Mouse (Mus musculus) small intestine, adult 2 months (tissue): ENCODE results near the gene Tbcel. TPM values are rescaled to one million over a fixed set of nuclear protein-coding genes. Genes with fewer than 3 reads are reported as not detected.

Experiments used
- H3K27ac ChIP-seq: fragments of 200-500 bp; 2 replicates; pipeline ENCODE4 v1.5.1; 2012; ENCODE audit warnings: low read depth, low read length, control low read depth, inconsistent platforms; ENCODE audit not compliant: insufficient read depth
- H3K27me3 ChIP-seq: fragments of 200-500 bp; 2 replicates; pipeline ENCODE4 v1.6.1; 2012; ENCODE audit warnings: mild to moderate bottlenecking, moderate library complexity, low read length, inconsistent platforms; ENCODE audit not compliant: control insufficient read depth, insufficient read depth
- H3K36me3 ChIP-seq: fragments of 200-500 bp; 2 replicates; pipeline ENCODE4 v1.6.1; 2012; ENCODE audit warnings: mild to moderate bottlenecking, low read length, control low read depth, inconsistent platforms; ENCODE audit not compliant: control insufficient read depth, insufficient read depth
- H3K4me1 ChIP-seq: fragments of 200-500 bp; 2 replicates; pipeline ENCODE4 v1.6.1; 2012; ENCODE audit warnings: low read length, inconsistent platforms, mixed read lengths; ENCODE audit not compliant: control insufficient read depth, insufficient read depth, insufficient read length
- H3K4me3 ChIP-seq: fragments of 200-500 bp; 2 replicates; pipeline ENCODE4 v1.5.1; 2012; ENCODE audit warnings: low read depth, mild to moderate bottlenecking, control low read depth, inconsistent platforms, low read length, moderate library complexity
- CTCF ChIP-seq: fragments of 200-500 bp; IDR thresholded peaks from 2 replicates; pipeline ENCODE4 v1.5.1; 2012; ENCODE audit warnings: low read depth, mild to moderate bottlenecking, control low read depth, inconsistent platforms, low read length, moderate library complexity, mixed read lengths; ENCODE audit not compliant: insufficient replicate concordance, insufficient read length; ENCODE audit errors: extremely low read depth
- POLR2A ChIP-seq: fragments of 200-500 bp; IDR thresholded peaks from 2 replicates; pipeline ENCODE4 v1.6.1; 2012; ENCODE audit warnings: low read depth, mild to moderate bottlenecking, control low read depth, inconsistent platforms, low read length, moderate library complexity
- WGBS: fragments of 180-500 bp; shearing (Covaris S2); methylation state at CpG from one replicate; pipeline ENCODE4 v1.1.7; 2018; 5-methylcytosine and 5-hydroxymethylcytosine counted together
- polyA plus RNA-seq: library from polyadenylated mRNA; depleted of rRNA; stranded (reverse); fragments of >200 nt; gene quantifications from 2 replicates; pipeline ENCODE4 v1.2.3, GENCODE M21; 2012

Gene Tbcel
- polyA plus RNA-seq, 1 experiment, result 4.9 TPM

GRCm38 (mm10) chr9:42504971-42505510, 2.6 kb downstream of the Tbcel start:
- H3K4me1 ChIP-seq, result peaks cover 19% of the 10 kb centered on the region; the same call in 1 of the 2 replicates
- TF ChIP-seq POLR2A, result no peak
- TF ChIP-seq CTCF, result no peak
- no peak overlapping the region for H3K27ac ChIP-seq
- H3K27me3 ChIP-seq, result no peaks in the 10 kb centered on the region
- H3K36me3 ChIP-seq, result no peaks in the 10 kb centered on the region
- 74% methylated on average over 3 of the region's 3 CpGs for whole genome bisulfite sequencing
- H3K4me3 ChIP-seq, result no peak overlapping the region

GRCm38 (mm10) chr9:42504559-42504958, 3.0 kb downstream of the Tbcel start:
- 55% methylated on average over 11 of the region's 11 CpGs for WGBS
- Histone ChIP-seq H3K4me3 (no peak overlapping the region), H3K27ac (no peak overlapping the region), H3K36me3 (no peaks in the 10 kb centered on the region), H3K27me3 (no peaks in the 10 kb centered on the region), H3K4me1 (peaks cover 19% of the 10 kb centered on the region; the same call in 1 of the 2 replicates)
- TF ChIP-seq POLR2A, result no peak
- no peak for TF ChIP-seq CTCF

GRCm38 (mm10) chr9:42503709-42504108, 3.9 kb downstream of the Tbcel start:
- no peaks in the 10 kb centered on the region for H3K36me3 ChIP-seq
- no peaks in the 10 kb centered on the region for H3K27me3 ChIP-seq
- peaks cover 19% of the 10 kb centered on the region; the same call in 1 of the 2 replicates for H3K4me1 ChIP-seq
- H3K27ac ChIP-seq, result no peak overlapping the region
- no peak for TF ChIP-seq POLR2A
- no peak for TF ChIP-seq CTCF
- no peak overlapping the region for H3K4me3 ChIP-seq
- WGBS, result 34% methylated on average over 4 of the region's 4 CpGs

- TF ChIP-seq CTCF (no peak), POLR2A (no peak)
- H3K27ac ChIP-seq, result no peak overlapping the region
- 63% methylated on average over 2 of the region's 2 CpGs for WGBS
- H3K36me3 ChIP-seq, result no peaks in the 10 kb centered on the region
- H3K4me1 ChIP-seq, result no peaks in the 10 kb centered on the region
- H3K27me3 ChIP-seq, result no peaks in the 10 kb centered on the region
- no peak overlapping the region for H3K4me3 ChIP-seq
Observed at GRCm38 (mm10) chr9:42496296-42496695, 11.3 kb downstream of the Tbcel start.

GRCm38 (mm10) chr9:42491780-42492179, 15.8 kb downstream of the Tbcel start:
- Histone ChIP-seq H3K27ac (no peak overlapping the region), H3K36me3 (no peaks in the 10 kb centered on the region), H3K27me3 (no peaks in the 10 kb centered on the region), H3K4me3 (no peak overlapping the region), H3K4me1 (peaks cover 5% of the 10 kb centered on the region; the same call in 1 of the 2 replicates)
- no peak for TF ChIP-seq CTCF
- 93% methylated on average over 9 of the region's 9 CpGs for WGBS

- no peaks in the 10 kb centered on the region for H3K36me3 ChIP-seq
- 85% methylated on average over 16 of the region's 16 CpGs for WGBS
- H3K27ac ChIP-seq, result no peak overlapping the region
- H3K27me3 ChIP-seq, result no peaks in the 10 kb centered on the region
- peaks cover 5% of the 10 kb centered on the region; the same call in 1 of the 2 replicates for H3K4me1 ChIP-seq
- no peak overlapping the region for H3K4me3 ChIP-seq
- no peak for TF ChIP-seq CTCF
- TF ChIP-seq POLR2A, result no peak
Observed at GRCm38 (mm10) chr9:42490589-42491382, 16.8 kb downstream of the Tbcel start.

- no peak for TF ChIP-seq CTCF
- no peak for TF ChIP-seq POLR2A
- Histone ChIP-seq H3K27me3 (no peaks in the 10 kb centered on the region), H3K4me3 (no peak overlapping the region), H3K36me3 (no peaks in the 10 kb centered on the region), H3K4me1 (peaks cover 5% of the 10 kb centered on the region; the same call in 1 of the 2 replicates), H3K27ac (no peak overlapping the region)
- WGBS, result 83% methylated on average over 1 of the region's 1 CpGs
Observed at GRCm38 (mm10) chr9:42488071-42488470, 19.5 kb downstream of the Tbcel start.

GRCm38 (mm10) chr9:42486913-42487312, 20.7 kb downstream of the Tbcel start:
- Histone ChIP-seq H3K27ac (no peak overlapping the region), H3K4me1 (peaks cover 5% of the 10 kb centered on the region; the same call in 1 of the 2 replicates), H3K4me3 (no peak overlapping the region), H3K27me3 (no peaks in the 10 kb centered on the region), H3K36me3 (no peaks in the 10 kb centered on the region)
- no peak for TF ChIP-seq POLR2A
- no peak for TF ChIP-seq CTCF
- 15% methylated on average over 4 of the region's 4 CpGs for WGBS
